Mouse (Mus musculus) bone marrow, adult 2 months (tissue): ENCODE results near the gene Hist2h3c1.
A peak's percentile ranks its signal among the peaks of the same experiment; 100 is the strongest.

Experiments
- CTCF ChIP-seq: fragments of 200-500 bp; IDR thresholded peaks from 2 replicates; pipeline ENCODE4 v1.5.1; 2011; ENCODE audit warnings: low read length, control low read depth; ENCODE audit not compliant: control insufficient read depth, insufficient read depth
- POLR2A ChIP-seq: fragments of 200-500 bp; IDR thresholded peaks from 2 replicates; pipeline ENCODE4 v1.6.1; 2011; ENCODE audit warnings: low read depth, mild to moderate bottlenecking, control low read depth, low read length, borderline replicate concordance; ENCODE audit not compliant: control insufficient read depth

GRCm38 (mm10) chr3:96277428-96277799 is 30.9 kb downstream of the Hist2h3c1 start:
- TF ChIP-seq CTCF (0 out of 2 replicates have a peak, but pooled peaks have one; percentile 14), POLR2A (no peak)
